Mouse (Mus musculus): Measurements from ENCODE around the gene Igfbp2.

Igfbp2 gene

DNA sequence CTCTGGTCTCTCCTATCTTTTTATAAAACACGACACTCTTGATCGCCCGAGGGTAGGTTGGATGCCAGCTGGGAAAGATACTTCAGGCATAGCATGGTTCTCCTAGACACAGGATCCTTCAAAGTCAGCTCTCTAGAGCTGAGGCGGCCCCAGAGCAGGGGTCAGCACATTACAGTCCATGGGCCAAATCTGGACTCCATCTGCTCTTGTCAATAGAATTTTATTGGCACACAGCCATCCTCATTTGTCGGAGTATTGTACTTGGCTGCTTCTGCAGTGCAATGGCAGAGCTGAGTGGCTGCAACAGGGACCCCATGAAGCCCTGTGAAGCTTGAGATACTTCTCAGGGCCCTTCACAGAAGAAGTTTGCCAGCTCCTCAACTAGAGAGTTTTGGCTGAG lies 9.1 kb upstream of the Igfbp2 start:
- DNase-seq (ENCODE audit: low spot score in 2 of 2): no peak

DNA sequence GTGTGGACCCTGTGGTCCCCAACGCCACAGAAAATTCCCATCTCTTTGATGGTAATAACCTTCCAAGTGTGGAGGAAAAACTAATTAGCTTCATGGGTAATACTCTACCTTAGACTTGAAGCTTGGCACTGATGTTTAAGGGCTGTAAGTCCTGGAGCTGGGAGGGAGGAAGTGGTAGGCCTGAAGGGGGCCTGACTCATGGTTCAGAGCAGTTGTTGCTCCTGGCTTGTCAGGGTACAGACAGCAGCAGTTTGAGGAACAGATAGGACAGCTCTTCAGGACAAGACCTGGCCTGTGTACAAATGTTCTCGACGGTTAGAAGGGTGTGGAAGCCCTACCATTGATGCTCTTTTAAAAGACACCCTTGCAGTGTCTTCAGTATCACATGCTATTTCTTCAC lies 8.7 kb upstream of the Igfbp2 start:
- no peak for DNase-seq (ENCODE audit: low spot score in 2 of 2)

- no peak for DNase-seq (ENCODE audit: low spot score in 2 of 2)
These were observed 4.3 kb upstream of the Igfbp2 start for GRCm38 (mm10) chr1:72819995-72820394.

DNA sequence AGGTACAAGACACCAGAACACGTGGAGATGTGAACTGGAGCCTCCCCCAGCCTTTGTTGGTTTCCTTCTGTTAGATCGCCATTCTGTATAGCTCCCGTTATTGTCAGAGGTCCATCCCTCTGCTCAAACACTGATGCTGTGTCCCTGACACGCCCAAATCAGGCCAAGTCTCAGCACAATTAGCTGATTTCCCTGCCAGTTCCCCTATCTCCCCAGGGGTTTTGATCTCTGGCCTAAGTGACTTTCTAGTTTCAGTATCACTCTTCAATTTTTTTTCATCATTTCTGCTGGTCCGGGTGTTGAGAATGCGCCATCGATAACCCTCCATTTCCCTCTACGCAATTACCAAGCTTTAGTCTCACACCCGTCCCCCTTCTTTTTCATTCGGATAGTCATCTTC lies 1.4 kb upstream of the Igfbp2 start:
- no peak for DNase-seq (ENCODE audit: low spot score in 2 of 2)

DNA sequence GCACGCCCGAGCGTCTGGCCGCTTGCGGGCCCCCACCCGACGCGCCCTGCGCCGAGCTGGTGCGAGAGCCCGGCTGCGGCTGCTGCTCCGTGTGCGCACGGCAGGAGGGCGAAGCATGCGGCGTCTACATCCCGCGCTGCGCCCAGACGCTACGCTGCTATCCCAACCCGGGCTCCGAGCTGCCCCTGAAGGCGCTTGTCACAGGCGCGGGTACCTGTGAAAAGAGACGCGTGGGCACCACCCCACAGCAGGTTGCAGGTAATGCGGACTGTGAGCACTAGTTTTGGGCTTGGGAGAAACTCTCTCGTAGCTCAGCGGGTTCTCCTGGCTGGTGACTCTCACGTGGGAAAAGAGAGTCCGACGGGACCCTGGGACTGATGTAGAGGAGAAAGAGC lies 401 bp downstream of the Igfbp2 start:
- no peak for DNase-seq (ENCODE audit: low spot score in 2 of 2)

GRCm38 (mm10) chr1:72825286-72825685 lies 983 bp downstream of the Igfbp2 start:
- no peak for DNase-seq (ENCODE audit: low spot score in 2 of 2)

GRCm38 (mm10) chr1:72825921-72826320 lies 1.6 kb downstream of the Igfbp2 start:
- DNase-seq (ENCODE audit: low spot score in 2 of 2): no peak

DNA sequence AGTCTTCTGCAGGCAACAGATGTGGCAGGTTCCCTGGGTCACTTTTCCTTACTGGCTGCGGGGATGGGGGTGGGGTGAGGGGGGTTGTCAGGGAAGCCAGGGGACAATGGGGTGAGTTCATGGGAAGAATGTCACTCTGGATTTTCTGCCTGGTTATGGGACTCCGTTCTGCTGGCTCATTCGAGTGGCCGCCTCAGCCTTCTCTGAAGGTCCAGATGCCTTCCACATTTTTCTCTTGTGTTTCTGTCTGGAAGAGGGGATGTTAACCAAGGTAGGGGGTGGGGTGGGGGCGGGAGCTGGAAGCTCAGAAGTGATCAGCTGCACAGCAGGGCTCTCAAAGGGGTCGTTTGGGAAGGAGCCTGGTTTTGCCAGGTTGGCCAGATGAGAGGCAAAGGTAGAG lies 2.1 kb downstream of the Igfbp2 start:
- no peak for DNase-seq (ENCODE audit: low spot score in 2 of 2)

DNA sequence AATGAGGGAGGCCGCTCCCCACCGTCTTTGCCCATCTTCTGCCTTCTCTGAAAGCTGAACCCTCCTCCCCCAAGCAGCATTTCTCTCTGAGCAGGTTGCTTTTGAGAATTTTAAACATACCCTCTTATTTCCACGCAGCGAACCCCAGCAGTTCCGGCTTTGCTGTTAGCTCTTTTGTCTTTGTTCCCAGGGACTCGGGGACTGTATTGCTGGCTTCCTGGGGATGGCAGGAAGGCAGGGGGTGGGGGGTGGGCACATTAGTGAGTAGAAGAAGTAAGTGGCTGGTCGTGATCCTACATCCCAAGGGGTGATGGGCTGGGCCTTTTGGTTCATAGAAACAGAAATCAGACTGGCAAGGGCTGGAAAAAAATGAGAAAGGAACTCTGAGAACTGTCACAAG lies 2.6 kb downstream of the Igfbp2 start:
- DNase-seq (ENCODE audit: low spot score in 2 of 2): no peak

DNA sequence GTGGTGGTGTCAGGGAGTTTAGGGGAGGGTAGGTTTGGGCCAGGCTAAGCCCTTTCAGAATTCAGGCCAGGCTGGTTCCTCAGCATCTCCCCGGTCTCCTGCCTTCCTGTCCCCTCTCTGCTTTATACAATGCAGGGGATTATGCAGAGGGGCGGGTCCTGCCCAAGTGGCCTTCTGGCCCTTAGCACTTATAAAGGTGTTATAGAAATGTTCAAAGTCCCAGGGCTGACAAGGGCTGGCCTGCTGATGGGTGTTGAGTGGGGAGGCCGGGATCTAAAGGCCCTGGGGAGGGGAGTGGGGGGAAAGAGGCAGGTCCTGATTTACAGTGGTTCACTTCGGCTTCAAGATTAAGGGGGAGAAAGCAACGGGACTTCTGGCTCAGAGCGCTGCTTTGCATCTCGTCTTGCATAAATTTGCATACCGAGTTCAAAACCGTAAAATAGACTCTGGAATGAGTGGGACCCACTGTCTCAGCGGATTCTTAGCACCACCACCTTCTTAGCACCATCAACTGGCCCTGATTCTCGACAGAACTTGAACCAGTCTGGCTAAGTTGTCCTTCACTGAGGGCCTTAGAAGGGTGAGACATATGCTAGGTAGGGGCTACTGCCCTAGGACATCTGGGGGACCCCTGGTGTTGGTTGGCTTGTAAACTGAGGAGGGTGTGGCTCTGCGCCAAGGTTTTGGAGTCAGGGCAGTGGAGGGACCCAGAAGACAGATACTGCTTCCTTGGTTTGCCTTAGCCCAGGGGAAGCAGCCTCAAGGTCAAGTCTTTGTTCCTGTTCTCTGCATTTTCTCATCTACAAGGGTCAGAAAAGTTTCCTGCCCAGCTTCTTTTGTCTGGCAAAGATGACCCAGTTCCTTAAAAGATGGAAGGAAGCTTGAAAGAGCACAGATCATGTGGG lies 3.4 kb downstream of the Igfbp2 start:
- no peak for DNase-seq (ENCODE audit: low spot score in 2 of 2)

DNA sequence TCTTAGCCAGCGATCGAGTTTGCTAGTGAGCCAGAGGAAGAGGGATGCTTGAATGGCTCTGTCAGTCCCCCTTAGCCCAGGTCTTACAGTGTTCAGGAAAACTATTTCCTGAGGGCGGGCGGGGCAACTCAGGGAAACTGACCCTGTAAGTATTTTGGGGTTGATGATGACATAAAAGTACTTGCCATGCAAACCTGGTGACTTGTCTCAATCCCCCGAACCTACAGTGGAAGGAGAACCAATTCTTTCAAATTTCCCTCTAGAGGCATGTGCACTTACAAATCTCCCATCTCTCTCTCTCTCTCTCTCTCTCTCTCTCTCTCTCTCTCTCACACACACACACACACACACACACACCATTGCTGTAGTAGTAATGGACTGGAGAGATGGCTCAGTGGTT lies 4.5 kb downstream of the Igfbp2 start:
- DNase-seq (ENCODE audit: low spot score in 2 of 2): no peak

GRCm38 (mm10) chr1:72830485-72830884 lies 6.2 kb downstream of the Igfbp2 start:
- DNase-seq (ENCODE audit: low spot score in 2 of 2): no peak

- DNase-seq (ENCODE audit: low spot score in 2 of 2): no peak
These were observed 8.4 kb downstream of the Igfbp2 start for GRCm38 (mm10) chr1:72832715-72833153.

DNA sequence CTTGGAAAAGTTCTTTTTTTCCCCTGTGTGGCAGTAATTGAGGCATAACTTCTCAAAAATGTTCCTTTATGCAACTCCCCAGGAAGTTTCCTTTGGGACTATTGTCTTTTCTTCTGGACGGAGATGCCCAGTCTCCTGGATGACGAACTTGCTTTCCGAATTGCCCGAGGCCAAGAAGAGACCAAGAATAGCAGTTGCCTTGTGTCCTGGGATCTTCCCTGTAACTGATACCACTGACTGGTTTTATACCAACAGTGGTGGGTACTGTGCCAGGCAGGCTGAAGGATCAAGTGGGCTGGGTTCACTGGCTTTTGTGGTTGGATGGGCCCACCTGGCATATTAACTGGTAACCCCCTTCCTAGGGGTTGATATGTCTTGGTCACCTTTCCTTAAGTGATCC lies 9.3 kb downstream of the Igfbp2 start:
- no peak for DNase-seq (ENCODE audit: low spot score in 2 of 2)

DNA sequence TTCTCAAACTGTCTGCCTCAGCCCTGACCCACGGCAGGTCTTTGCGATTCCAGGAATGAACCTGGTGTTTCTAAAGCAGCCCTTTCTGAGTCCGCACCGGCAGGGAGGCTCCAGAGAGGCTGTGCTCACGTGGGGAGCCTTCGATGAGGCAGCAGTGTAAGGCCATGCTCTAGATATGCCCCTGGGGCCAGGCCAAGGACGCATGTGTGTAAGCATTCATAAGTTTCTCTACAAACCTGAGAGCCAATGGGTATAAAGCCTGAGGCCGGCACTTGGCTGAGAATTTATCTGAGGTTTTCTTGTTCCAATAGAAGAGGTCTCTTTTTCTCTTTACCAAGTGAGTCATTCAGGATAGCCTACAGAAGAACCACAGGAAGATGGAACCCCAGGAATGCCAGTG lies 15.1 kb downstream of the Igfbp2 start:
- DNase-seq (ENCODE audit: low spot score in 2 of 2): no peak

DNA sequence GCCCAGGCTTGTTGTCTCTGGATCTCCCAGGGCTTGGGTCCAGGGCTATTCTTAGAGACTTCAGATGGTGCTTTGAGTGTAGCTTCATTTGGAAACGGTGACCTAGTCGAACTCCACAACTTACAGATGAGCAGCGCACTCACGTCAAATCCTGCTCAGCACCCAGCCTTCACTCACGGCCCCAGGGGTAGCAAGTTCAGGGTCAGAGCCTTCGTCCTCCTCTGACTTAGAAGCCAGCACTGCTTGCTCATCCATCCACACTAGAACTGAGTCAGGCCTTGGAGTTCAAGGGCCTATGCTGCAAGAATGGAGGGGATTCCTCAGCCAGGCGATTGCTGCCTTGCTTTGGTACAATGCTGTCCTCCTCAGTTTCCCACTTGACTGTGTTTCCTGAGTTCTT lies 15.5 kb downstream of the Igfbp2 start:
- no peak for DNase-seq (ENCODE audit: low spot score in 2 of 2)

- no peak for DNase-seq (ENCODE audit: low spot score in 2 of 2)
These were observed 18.6 kb downstream of the Igfbp2 start for GRCm38 (mm10) chr1:72842666-72843459.

DNA sequence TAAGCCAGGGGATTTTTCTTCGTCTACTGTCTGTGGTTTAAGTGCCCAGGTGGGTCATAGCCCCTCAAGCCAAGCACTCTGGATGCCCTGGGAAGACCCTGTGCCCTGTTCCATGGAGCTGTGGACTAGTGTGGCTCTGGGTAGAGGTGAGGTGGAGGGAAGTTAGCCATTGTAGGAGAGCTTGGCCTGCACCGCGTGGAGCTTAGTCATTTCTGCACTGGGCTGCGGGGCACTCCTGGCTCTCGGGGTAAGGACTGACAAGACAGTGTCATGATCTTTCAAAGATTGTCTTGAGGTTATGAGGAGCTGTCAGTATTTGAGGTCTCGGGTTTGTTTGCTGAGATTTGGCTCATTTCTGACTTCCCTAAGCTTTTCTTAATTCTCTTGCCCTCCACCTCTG lies 20.4 kb downstream of the Igfbp2 start:
- no peak for DNase-seq (ENCODE audit: low spot score in 2 of 2)

DNA sequence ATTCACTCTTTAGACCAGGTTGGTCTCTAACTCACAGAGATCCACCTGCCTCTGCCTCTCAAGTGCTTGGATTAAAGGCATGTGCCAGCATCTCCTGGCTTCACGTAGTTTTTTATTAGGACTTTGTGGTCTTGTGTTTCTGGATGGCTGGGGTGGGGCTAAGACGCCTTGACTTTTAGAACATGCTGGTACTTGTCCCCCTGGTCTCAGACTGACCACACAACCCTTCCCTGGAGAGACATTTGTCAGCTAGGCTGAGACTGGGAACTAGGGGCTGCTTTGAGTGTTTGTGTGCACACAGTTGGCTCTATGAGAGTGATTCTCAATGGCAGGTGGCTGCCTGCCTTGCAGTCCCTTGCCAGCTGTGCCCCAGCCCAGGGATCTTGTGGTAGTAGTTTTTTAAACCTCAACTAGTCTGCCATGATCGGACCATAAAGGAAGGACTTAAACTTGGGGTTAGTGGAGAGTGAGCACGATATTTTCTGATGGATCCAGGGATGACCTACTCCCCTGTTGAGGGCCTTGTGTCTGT lies 23.6 kb downstream of the Igfbp2 start:
- no peak for DNase-seq (ENCODE audit: low spot score in 2 of 2)

- DNase-seq (ENCODE audit: low spot score in 2 of 2): no peak
These were observed 24.7 kb downstream of the Igfbp2 start for GRCm38 (mm10) chr1:72849037-72849436.

GRCm38 (mm10) chr1:72853759-72854158 lies 29.5 kb downstream of the Igfbp2 start:
- DNase-seq (ENCODE audit: low spot score in 2 of 2): no peak

DNA sequence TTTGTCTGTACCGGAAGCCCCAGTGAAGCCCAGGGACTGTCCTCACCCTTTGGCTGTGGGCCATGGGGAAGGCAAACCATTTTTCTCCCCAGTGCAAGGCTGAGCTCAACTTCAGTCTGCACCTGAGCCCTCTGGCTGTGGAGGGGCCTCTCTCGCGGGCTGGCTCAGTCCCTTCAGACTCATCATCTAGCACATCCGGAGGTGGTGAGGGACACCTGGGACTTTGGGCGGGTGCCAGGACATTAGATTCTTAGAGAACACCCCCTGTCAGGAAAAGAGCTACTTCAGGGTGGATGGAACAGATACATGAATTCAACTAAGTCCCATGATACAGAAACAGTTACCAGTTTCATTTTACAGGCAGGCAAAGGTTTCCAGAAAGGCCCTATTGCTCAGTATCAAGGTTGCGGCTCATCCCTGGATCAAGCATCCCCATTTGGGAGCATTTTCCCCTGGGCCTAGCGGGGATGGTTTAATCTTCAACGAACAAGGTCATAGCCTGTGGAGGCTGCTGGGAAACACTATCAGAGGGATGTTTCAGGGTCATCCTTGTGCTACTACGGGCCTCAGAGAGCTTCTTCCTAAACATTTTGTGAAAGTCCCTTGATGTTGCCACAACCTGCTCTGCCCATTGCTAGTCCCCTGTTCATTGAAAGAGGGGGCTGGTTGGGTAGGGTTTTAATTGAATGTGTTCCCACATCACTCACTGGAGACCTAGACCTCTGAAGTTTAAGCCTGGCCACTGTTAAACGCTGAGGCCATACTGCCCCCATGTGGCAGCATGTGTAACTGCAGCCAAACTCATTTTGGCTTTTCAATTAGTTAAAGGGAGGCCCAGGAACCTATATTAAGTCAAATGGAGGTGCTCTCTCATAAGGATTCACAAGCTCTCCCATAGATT lies 30.3 kb downstream of the Igfbp2 start:
- DNase-seq (ENCODE audit: low spot score in 2 of 2): peak; percentile 32 to 57

Data from spleen, postnatal 10 days (tissue).